ENCODE assay signal across 8 mouse cellular contexts in genomic region chr7:140942341-140942740, GRCm38 (mm10). TPM values are rescaled to one million over a fixed set of nuclear protein-coding genes. Genes with fewer than 3 reads are reported as not detected.
A peak's percentile ranks its signal among the peaks of the same experiment; 100 is the strongest.
DNase-seq lines count a peak whose midpoint lies in the region; ATAC-seq and TF ChIP-seq lines count a peak whose summit lies in the region.

No protein-coding gene starts in this region.

- intact Hi-C loops in left cerebral cortex, adult 2 months (cut with DNase I): no loop called here

- H3K36me3 ChIP-seq in embryonic facial prominence, embryonic 11.5 days (replicated peaks; ENCODE audit: control insufficient read depth, insufficient read depth, low read depth, low read length): no peaks in the 10 kb centered on the region; the same call in 1 of the 2 replicates
- peaks cover 20% of the 10 kb centered on the region for H3K36me3 ChIP-seq in intestine, embryonic 15.5 days
- H3K36me3 ChIP-seq in myocyte (ENCODE audit: control insufficient read depth, insufficient read depth): peaks cover 5% of the 10 kb centered on the region

- H3K27ac ChIP-seq in left cerebral cortex, adult 2 months: peak overlapping the region; percentile 84
- H3K27ac ChIP-seq in embryonic facial prominence, embryonic 11.5 days (replicated peaks; ENCODE audit: low read depth, low read length): no peak overlapping the region
- H3K27ac ChIP-seq in intestine, embryonic 15.5 days: peak overlapping the region; percentile 84

- no peak for ATAC-seq in embryonic facial prominence, embryonic 11.5 days (replicated peaks; ENCODE audit: insufficient number of reproducible peaks, low FRiP score, low TSS enrichment, low read depth)
- no peak for ATAC-seq in intestine, embryonic 15.5 days

- H3K4me2 ChIP-seq in embryonic facial prominence, embryonic 11.5 days (ENCODE audit: low read depth, low read length): peak overlapping the region; percentile 64
- H3K4me2 ChIP-seq in intestine, embryonic 15.5 days (replicated peaks): peak overlapping the region; percentile 66
- peak overlapping the region; percentile 83 for H3K4me2 ChIP-seq in myocyte (ENCODE audit: low read depth)

- peak overlapping the region; percentile 51 for H3K4me3 ChIP-seq in left cerebral cortex, adult 2 months
- H3K4me3 ChIP-seq in embryonic facial prominence, embryonic 11.5 days (ENCODE audit: low read depth, low read length): peak overlapping the region; percentile 49
- H3K4me3 ChIP-seq in intestine, embryonic 15.5 days (replicated peaks): peak overlapping the region; percentile 54
- H3K4me3 ChIP-seq in myocyte: peak overlapping the region; percentile 72

- H3K79me2 ChIP-seq in myocyte (ENCODE audit: control insufficient read depth, insufficient read depth): no peaks in the 10 kb centered on the region

- no peaks in the 10 kb centered on the region for H3K27me3 ChIP-seq in embryonic facial prominence, embryonic 11.5 days (ENCODE audit: control insufficient read depth, insufficient read depth, low read length)
- no peaks in the 10 kb centered on the region for H3K27me3 ChIP-seq in intestine, embryonic 15.5 days (replicated peaks)
- no peaks in the 10 kb centered on the region for H3K27me3 ChIP-seq in myocyte (ENCODE audit: control insufficient read depth, insufficient read depth, insufficient read length)

- 67% methylated on average over 9 of the region's 9 CpGs for WGBS in embryonic facial prominence, embryonic 11.5 days
- 42% methylated on average over 9 of the region's 9 CpGs for WGBS in intestine, embryonic 15.5 days

- H3K9ac ChIP-seq in embryonic facial prominence, embryonic 11.5 days (replicated peaks; ENCODE audit: low read length): peak overlapping the region; percentile 74
- peak overlapping the region; percentile 70 for H3K9ac ChIP-seq in intestine, embryonic 15.5 days

- peak overlapping the region; percentile 27 for H3ac ChIP-seq in myocyte (ENCODE audit: control insufficient read depth, insufficient read length)

- no peak for DNase-seq in left cerebral cortex, adult 2 months (ENCODE audit: extremely low spot score in 1 of 2, low spot score in 2 of 2)
- no peak for DNase-seq in left cerebral cortex, adult 18-20 months (ENCODE audit: low spot score in 2 of 2)
- no peak for DNase-seq in embryonic facial prominence, embryonic 11.5 days (ENCODE audit: low spot score)
- no peak for DNase-seq in testis, postnatal 14 days (ENCODE audit: low spot score)
- no peak for DNase-seq in urinary bladder, postnatal 4 days (ENCODE audit: low spot score in 2 of 2)
- no peak for DNase-seq in embryo, embryonic 10 days (ENCODE audit: low spot score)

- no peak for TF ChIP-seq CTCF in left cerebral cortex, adult 2 months (IDR thresholded peaks at IDR 0.05)

- H3K4me1 ChIP-seq in embryonic facial prominence, embryonic 11.5 days (ENCODE audit: control insufficient read depth, insufficient read depth, low read length): no peaks in the 10 kb centered on the region; the same call in 1 of the 2 replicates
- H3K4me1 ChIP-seq in intestine, embryonic 15.5 days (replicated peaks): peaks cover 32% of the 10 kb centered on the region

- H3K9me3 ChIP-seq in embryonic facial prominence, embryonic 11.5 days (replicated peaks; ENCODE audit: control insufficient read depth, low read length): no peaks in the 10 kb centered on the region
- H3K9me3 ChIP-seq in intestine, embryonic 15.5 days: no peaks in the 10 kb centered on the region

- TF ChIP-seq POLR2A in myocyte (IDR thresholded peaks at IDR 0.05; ENCODE audit: insufficient read length, low read depth): no peak

TF ChIP-seq in myocyte, 11 proteins besides CTCF, POLR2A, EP300 and RAD21:
- peak; percentile 14 for TF ChIP-seq POLR2AphosphoS2 (IDR thresholded peaks at IDR 0.05; ENCODE audit: insufficient read length, low read depth)
- no peak for TF ChIP-seq MAX (IDR thresholded peaks at IDR 0.05; ENCODE audit: low read depth)
- no peak for TF ChIP-seq USF1 (IDR thresholded peaks at IDR 0.05; ENCODE audit: low read depth)
- TF ChIP-seq SRF (IDR thresholded peaks at IDR 0.05; ENCODE audit: control insufficient read depth, insufficient read length, low read depth): no peak
- TF ChIP-seq MYOD1 (IDR thresholded peaks at IDR 0.05; ENCODE audit: control insufficient read depth in 1 of 3, insufficient read length in 2 of 3, low read depth in 2 of 3): no peak
- no peak for TF ChIP-seq E2F4 (IDR thresholded peaks at IDR 0.05; ENCODE audit: insufficient read depth)
- no peak for TF ChIP-seq REST (IDR thresholded peaks at IDR 0.05; ENCODE audit: insufficient read depth, insufficient read length)
- no peak for TF ChIP-seq CEBPB (IDR thresholded peaks at IDR 0.05; ENCODE audit: insufficient read depth, poor library complexity, severe bottlenecking)

RNA-seq across cellular contexts. Expression of gene Pgghg, which starts 1.1 kb away (rescaled TPM):
- total RNA-seq in left cerebral cortex, adult 2 months (2021): 1 to 10 TPM; 4.5 to 4.7 TPM
- 1 to 10 TPM; 4.4 to 6.7 TPM for total RNA-seq in left cerebral cortex, adult 18-20 months (2021)
- 12.4 and 14.3 TPM in 2 replicates for polyA plus RNA-seq in embryonic facial prominence, embryonic 11.5 days (2014; fragmentation: Nextera tagmentation; extraction: Ambion mirVana)
- 21.6 and 21.9 TPM in 2 replicates for polyA plus RNA-seq in intestine, embryonic 15.5 days (2015; fragmentation: Nextera tagmentation; extraction: Ambion mirVana)
- 11.6 TPM for polyA plus RNA-seq in myocyte (2012; fragmentation: generic; extraction: Trizol)

RNA-seq across cellular contexts. Expression of gene Ifitm5, which starts 7.8 kb away (rescaled TPM):
- not detected for total RNA-seq in left cerebral cortex, adult 2 months (2021)
- total RNA-seq in left cerebral cortex, adult 18-20 months (2021): not detected
- 0.38 and 0.78 TPM in 2 replicates for polyA plus RNA-seq in embryonic facial prominence, embryonic 11.5 days (2014; fragmentation: Nextera tagmentation; extraction: Ambion mirVana)
- polyA plus RNA-seq in intestine, embryonic 15.5 days (2015; fragmentation: Nextera tagmentation; extraction: Ambion mirVana): 2.4 and 3.4 TPM in 2 replicates
- polyA plus RNA-seq in myocyte (2012; fragmentation: generic; extraction: Trizol): 0.47 TPM

RNA-seq across cellular contexts. Expression of gene Gm45717, which starts 13.4 kb away (rescaled TPM):
- not detected for total RNA-seq in left cerebral cortex, adult 2 months (2021)
- total RNA-seq in left cerebral cortex, adult 18-20 months (2021): not detected
- not detected in 2 replicates for polyA plus RNA-seq in embryonic facial prominence, embryonic 11.5 days (2014; fragmentation: Nextera tagmentation; extraction: Ambion mirVana)
- 0.69 TPM in 1 of 2 replicates, not detected in the other for polyA plus RNA-seq in intestine, embryonic 15.5 days (2015; fragmentation: Nextera tagmentation; extraction: Ambion mirVana)
- polyA plus RNA-seq in myocyte (2012; fragmentation: generic; extraction: Trizol): 0.12 TPM

RNA-seq across cellular contexts. Expression of gene Ifitm2, which starts 13.4 kb away (rescaled TPM):
- total RNA-seq in left cerebral cortex, adult 2 months (2021): 10 to 100 TPM; 10.8 to 17.7 TPM
- total RNA-seq in left cerebral cortex, adult 18-20 months (2021): 10 to 100 TPM; 13.3 to 16.1 TPM
- 595 and 632 TPM in 2 replicates for polyA plus RNA-seq in embryonic facial prominence, embryonic 11.5 days (2014; fragmentation: Nextera tagmentation; extraction: Ambion mirVana)
- 1,251 and 1,347 TPM in 2 replicates for polyA plus RNA-seq in intestine, embryonic 15.5 days (2015; fragmentation: Nextera tagmentation; extraction: Ambion mirVana)
- 493 TPM for polyA plus RNA-seq in myocyte (2012; fragmentation: generic; extraction: Trizol)

RNA-seq across cellular contexts. Expression of gene Nlrp6, which starts 21.6 kb away (rescaled TPM):
- total RNA-seq in left cerebral cortex, adult 2 months (2021): 1 to 10 TPM in 1 of 2 experiments, under 1 TPM in 1; 0.68 to 1.2 TPM
- under 1 TPM; 0.47 to 0.51 TPM for total RNA-seq in left cerebral cortex, adult 18-20 months (2021)
- polyA plus RNA-seq in embryonic facial prominence, embryonic 11.5 days (2014; fragmentation: Nextera tagmentation; extraction: Ambion mirVana): 0.07 TPM in 1 of 2 replicates, not detected in the other
- 42.9 and 46.8 TPM in 2 replicates for polyA plus RNA-seq in intestine, embryonic 15.5 days (2015; fragmentation: Nextera tagmentation; extraction: Ambion mirVana)
- 0.01 TPM for polyA plus RNA-seq in myocyte (2012; fragmentation: generic; extraction: Trizol)
